Mouse (Mus musculus): ENCODE data around the gene Ccr1l1.

GRCm38 (mm10) chr9:123984943-123985342 lies 6.7 kb upstream of the Ccr1l1 start:
- TF ChIP-seq CTCF (IDR thresholded peaks at IDR 0.05; ENCODE audit: low read depth, low read length): no peak
- TF ChIP-seq POLR2A (IDR thresholded peaks at IDR 0.05; ENCODE audit: extremely low read depth, insufficient read depth, low read length): no peak
